Mouse (Mus musculus) midbrain, embryonic 16.5 days (tissue): ENCODE measurements at regions not wholly inside any gene's neighbourhood (a gene's known extent, or its start where the extent isn't known, plus 50 kb on each side); places are given as distances from the start of the nearest gene placed in this dataset.

Source experiments
- ATAC-seq: fragments of 200-750 bp; cut with Nextera tagmentation; 2 replicates; pipeline ENCODE4 v1.8.0; 2017; ENCODE audit warnings: moderate TSS enrichment
- H3K27ac ChIP-seq: fragments of 300-500 bp; sonication (generic); 2 replicates; pipeline ENCODE4 v1.5.1; 2014; ENCODE audit warnings: mild to moderate bottlenecking, low read length, mixed read lengths
- H3K27me3 ChIP-seq: fragments of 300-500 bp; sonication (generic); 2 replicates; pipeline ENCODE4 v1.6.1; 2014; ENCODE audit warnings: low read depth, low read length, mixed read lengths; ENCODE audit not compliant: control insufficient read depth, insufficient read depth
- H3K36me3 ChIP-seq: fragments of 300-500 bp; sonication (generic); 2 replicates; pipeline ENCODE4 v1.6.1; 2014; ENCODE audit warnings: mild to moderate bottlenecking, low read length, moderate library complexity, mixed read lengths; ENCODE audit not compliant: control insufficient read depth, insufficient read depth
- H3K4me1 ChIP-seq: fragments of 300-500 bp; sonication (generic); 2 replicates; pipeline ENCODE4 v1.6.1; 2014; ENCODE audit warnings: mild to moderate bottlenecking, low read length, mixed read lengths; ENCODE audit not compliant: control insufficient read depth, insufficient read depth
- H3K4me2 ChIP-seq: fragments of 300-500 bp; sonication (generic); 2 replicates; pipeline ENCODE4 v1.6.1; 2014; ENCODE audit warnings: mild to moderate bottlenecking, low read length, mixed read lengths
- H3K4me3 ChIP-seq: fragments of 300-500 bp; sonication (generic); 2 replicates; pipeline ENCODE4 v1.5.1; 2014; ENCODE audit warnings: low read depth, mild to moderate bottlenecking, low read length, moderate library complexity, mixed read lengths
- H3K9ac ChIP-seq: fragments of 300-500 bp; sonication (generic); 2 replicates; pipeline ENCODE4 v1.6.1; 2014; ENCODE audit warnings: low read depth, low read length, mixed read lengths
- H3K9me3 ChIP-seq: fragments of 300-500 bp; sonication (generic); replicated peaks from 2 replicates; pipeline ENCODE4 v1.6.1; 2014; ENCODE audit warnings: mild to moderate bottlenecking, low read length, mixed read lengths; ENCODE audit not compliant: control insufficient read depth, poor library complexity, severe bottlenecking
- WGBS: fragments of 180-500 bp; shearing (Covaris S2); extraction: QIAGEN DNeasy Blood & Tissue Kit; methylation state at CpG from one replicate; pipeline ENCODE4 v1.1.7; 2014; 5-methylcytosine and 5-hydroxymethylcytosine counted together

DNA sequence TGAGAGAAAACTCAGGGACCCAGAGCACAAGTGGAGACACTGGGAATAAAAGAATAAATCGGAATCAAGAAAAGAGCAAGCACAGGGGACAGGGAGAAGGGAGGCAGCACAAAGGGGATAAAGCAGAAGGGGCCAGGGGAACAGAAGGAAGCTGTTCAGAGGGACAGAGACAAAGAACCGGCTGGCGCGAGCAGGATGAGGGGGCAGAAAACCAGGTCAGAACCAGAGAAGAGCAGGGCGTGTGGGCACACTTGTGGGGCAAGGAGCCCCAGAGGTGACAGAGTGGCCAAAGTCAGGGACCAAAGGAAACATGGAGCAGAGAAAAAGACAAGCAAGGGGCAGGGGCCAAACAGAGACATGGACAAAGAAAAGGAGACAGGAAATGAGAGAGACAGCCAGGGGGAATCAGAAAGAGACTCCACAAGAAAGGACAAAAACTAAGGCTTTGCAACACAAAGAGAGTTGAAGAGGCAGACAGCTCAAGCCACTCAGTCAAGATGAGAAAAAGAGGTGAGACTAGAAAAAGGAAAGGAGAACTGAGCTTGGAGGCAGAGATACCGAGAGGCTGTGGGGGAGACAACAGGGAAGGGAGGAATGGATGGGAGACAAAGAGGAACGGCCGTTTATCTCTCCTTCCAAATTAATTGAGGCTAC is 59.7 kb upstream of the Pax2 start:
- Histone ChIP-seq H3K9ac (no peak overlapping the region), H3K27ac (no peak overlapping the region), H3K36me3 (no peaks in the 10 kb centered on the region), H3K9me3 (no peaks in the 10 kb centered on the region), H3K4me2 (no peak overlapping the region), H3K4me3 (no peak overlapping the region), H3K4me1 (peaks cover 15% of the 10 kb centered on the region), H3K27me3 (peaks cover 11% of the 10 kb centered on the region)
- ATAC-seq, result no peak
- WGBS, result 9% methylated on average over 8 of the region's 8 CpGs

GRCm38 (mm10) chr19:44696773-44697172 is 59.1 kb upstream of the Pax2 start:
- Histone ChIP-seq H3K9me3 (no peaks in the 10 kb centered on the region), H3K4me3 (no peak overlapping the region), H3K36me3 (no peaks in the 10 kb centered on the region), H3K4me2 (no peak overlapping the region), H3K4me1 (peaks cover 15% of the 10 kb centered on the region), H3K27me3 (peaks cover 13% of the 10 kb centered on the region), H3K27ac (no peak overlapping the region), H3K9ac (no peak overlapping the region)
- WGBS, result 36% methylated on average over 9 of the region's 9 CpGs
- ATAC-seq, result no peak

- WGBS, result 12% methylated on average over 21 of the region's 21 CpGs
- H3K36me3 ChIP-seq, result no peaks in the 10 kb centered on the region
- H3K27ac ChIP-seq, result no peak overlapping the region
- no peaks in the 10 kb centered on the region for H3K9me3 ChIP-seq
- no peak overlapping the region for H3K4me3 ChIP-seq
- peak overlapping the region; percentile 25 for H3K4me2 ChIP-seq
- peaks cover 16% of the 10 kb centered on the region; the same call in 1 of the 2 replicates for H3K27me3 ChIP-seq
- peak overlapping the region; percentile 33; the same call in 1 of the 2 replicates for H3K9ac ChIP-seq
- ATAC-seq, result no peak
- H3K4me1 ChIP-seq, result peaks cover 9% of the 10 kb centered on the region
Measured at GRCm38 (mm10) chr19:44698382-44699256, 57.2 kb upstream of the Pax2 start.
